Mouse (Mus musculus) layer of hippocampus, adult 2 months (tissue): ENCODE measurements around the gene Poc1b. TPM values are rescaled to one million over a fixed set of nuclear protein-coding genes. Genes with fewer than 3 reads are reported as not detected.

ENCODE experiments used
- DNase-seq, 2 experiments: peaks; one replicate each; pipeline ENCODE4 v3.0.0; 2022; ENCODE audit warnings: low spot score in 2 of 2
- H3K27ac ChIP-seq: fragments of 200-600 bp; 2 replicates; pipeline ENCODE4 v1.8.1; 2022
- H3K4me3 ChIP-seq: fragments of 200-600 bp; 2 replicates; pipeline ENCODE4 v1.8.1; 2022; ENCODE audit warnings: mild to moderate bottlenecking
- CTCF ChIP-seq: fragments of 200-600 bp; conservative IDR thresholded peaks from 2 replicates; pipeline ENCODE4 v1.8.1; 2022; ENCODE audit warnings: antibody characterized with exemption, mild to moderate bottlenecking, moderate library complexity
- total RNA-seq, 2 experiments: library from RNA; stranded (reverse); gene quantifications; 2 replicates each; pipeline ENCODE4 v1.2.3; 2021

Poc1b gene
- total RNA-seq, 2 experiments from 2014 or later, result 6.0 to 6.1 TPM

DNA sequence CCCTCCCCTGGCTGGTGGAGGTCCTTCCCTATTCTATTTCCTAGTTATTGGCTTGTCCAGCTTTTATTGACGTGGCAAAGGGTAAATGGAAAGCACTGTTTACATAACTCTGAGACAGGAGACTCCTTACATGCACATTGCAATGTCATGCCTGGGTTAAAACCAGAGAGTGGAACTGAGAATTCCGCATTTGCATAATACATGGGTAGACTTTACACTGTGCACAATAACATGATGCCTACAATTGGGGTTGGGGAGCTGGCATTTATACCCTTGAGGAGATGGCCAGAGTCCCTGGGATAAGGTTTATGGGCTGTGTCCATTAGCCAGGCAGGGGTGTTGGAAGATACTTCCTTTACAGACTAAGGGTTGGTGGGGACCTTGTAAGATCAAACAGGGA lies 13.5 kb upstream of the Poc1b start:
- DNase-seq, result no peak
- Histone ChIP-seq H3K4me3 (no peak overlapping the region), H3K27ac (no peak overlapping the region)
- TF ChIP-seq CTCF, result no peak

DNA sequence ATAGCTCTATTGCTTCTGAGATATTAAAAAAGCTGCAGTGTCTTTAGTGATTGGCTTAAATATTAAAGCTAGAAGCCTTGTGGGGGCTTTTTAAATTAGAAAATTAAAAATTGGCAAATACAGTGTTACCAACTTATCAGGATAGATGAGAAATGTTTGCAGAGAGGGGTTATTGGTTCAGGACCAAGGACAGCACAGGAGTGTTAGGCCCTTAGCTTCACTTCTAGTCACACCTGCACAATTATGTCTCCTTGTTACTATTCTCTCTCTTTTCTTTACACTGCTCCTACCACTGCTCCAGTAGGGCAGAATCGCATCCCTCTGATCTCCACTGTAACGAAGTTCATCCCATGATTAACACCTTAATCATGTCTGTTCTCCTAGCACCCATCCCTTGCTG lies 11.7 kb upstream of the Poc1b start:
- no peak overlapping the region for H3K4me3 ChIP-seq
- TF ChIP-seq CTCF, result no peak
- DNase-seq, result no peak
- no peak overlapping the region for H3K27ac ChIP-seq

DNA sequence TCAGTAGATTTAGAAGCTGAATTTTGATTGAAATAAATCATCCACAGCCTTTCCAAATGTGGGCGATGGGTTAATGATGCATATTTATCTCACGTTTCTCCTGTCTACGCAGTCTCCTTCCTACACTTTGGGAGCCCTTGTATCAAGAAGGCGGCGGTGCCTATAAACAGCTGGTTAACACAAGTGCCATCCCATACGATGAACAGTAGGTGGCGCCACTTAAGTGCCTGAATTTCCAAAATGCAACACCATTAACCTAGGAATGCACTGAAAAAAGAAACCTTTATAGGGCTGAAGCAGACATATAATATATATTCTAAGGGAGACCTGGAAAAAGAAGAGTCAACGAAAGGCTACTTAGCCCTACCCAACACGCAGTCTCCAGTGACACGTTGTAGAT lies 9.5 kb upstream of the Poc1b start:
- Histone ChIP-seq H3K27ac (no peak overlapping the region), H3K4me3 (no peak overlapping the region)
- peak; percentile 95 for TF ChIP-seq CTCF
- peak; percentile 45 to 64 for DNase-seq

DNA sequence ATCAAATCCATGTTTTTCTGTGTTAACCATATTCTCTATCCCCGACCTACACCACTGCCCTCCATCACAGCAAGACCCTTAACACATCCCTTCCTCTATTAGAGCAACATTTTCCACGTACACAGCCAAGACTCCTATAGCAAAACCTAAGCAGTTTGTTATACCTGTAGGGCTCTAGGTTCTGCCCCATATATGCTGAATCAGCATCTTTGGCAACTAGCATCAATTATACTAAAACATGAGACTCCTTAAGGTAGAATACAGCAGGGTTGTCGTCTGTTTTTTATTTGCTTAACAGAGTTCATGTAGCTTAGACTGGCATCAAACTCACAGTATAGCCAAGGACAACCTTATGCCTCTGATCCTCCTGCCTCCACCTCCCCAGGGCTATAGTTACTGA lies 1.3 kb upstream of the Poc1b start:
- no peak overlapping the region for H3K27ac ChIP-seq
- H3K4me3 ChIP-seq, result no peak overlapping the region
- DNase-seq, result no peak
- no peak for TF ChIP-seq CTCF

DNA sequence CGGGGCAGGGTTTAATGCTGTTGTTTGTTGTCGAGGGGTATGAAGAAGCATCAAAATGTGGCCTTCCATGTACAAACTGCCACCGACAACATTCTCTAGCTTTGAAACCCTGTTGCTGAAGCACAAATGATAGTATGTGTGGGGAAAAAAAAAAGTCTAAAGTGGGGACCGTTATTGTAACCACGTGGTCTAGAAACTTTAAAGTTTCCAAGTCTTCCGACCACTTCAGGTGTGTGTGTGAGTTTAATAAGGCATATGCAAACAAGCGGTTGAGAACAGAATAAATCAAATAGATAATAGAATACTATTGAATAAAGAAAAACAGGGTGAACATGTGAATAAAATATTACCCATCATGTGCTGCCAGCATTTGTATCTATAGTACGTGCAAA lies 529 bp upstream of the Poc1b start:
- Histone ChIP-seq H3K4me3 (peak overlapping the region; percentile 95), H3K27ac (peak overlapping the region; percentile 97)
- no peak for DNase-seq
- no peak for TF ChIP-seq CTCF

DNA sequence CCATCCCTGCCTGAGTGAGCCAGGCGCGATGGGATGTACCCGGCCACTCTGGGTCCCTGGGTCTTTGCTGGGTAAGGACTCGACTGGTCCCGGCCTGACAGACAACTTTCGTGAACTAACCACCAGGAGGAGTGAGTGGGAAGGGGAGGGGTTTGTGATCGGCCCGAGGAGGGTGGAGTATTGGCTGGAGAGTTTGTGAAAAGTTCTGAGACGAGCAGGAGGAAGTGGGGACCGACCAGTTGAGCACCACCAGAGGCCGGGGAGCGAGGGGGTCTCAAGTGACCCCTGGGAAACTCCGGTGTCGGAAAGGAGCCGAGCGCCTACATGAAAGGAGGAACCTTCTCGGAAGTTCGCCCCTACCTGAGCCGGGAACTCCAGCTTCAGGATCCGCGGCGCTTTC lies 1.1 kb downstream of the Poc1b start, which contains the start of gene Galnt4:
Galnt4 (plus strand) TSS at position 196 of the 400 bp plus-strand sequence.
- H3K4me3 ChIP-seq, result peak within 1 kb of the TSS; percentile 95
- peak; percentile 56 to 72 for DNase-seq
- H3K27ac ChIP-seq, result peak within 1 kb of the TSS; percentile 97
- peak; percentile 81 for TF ChIP-seq CTCF

DNA sequence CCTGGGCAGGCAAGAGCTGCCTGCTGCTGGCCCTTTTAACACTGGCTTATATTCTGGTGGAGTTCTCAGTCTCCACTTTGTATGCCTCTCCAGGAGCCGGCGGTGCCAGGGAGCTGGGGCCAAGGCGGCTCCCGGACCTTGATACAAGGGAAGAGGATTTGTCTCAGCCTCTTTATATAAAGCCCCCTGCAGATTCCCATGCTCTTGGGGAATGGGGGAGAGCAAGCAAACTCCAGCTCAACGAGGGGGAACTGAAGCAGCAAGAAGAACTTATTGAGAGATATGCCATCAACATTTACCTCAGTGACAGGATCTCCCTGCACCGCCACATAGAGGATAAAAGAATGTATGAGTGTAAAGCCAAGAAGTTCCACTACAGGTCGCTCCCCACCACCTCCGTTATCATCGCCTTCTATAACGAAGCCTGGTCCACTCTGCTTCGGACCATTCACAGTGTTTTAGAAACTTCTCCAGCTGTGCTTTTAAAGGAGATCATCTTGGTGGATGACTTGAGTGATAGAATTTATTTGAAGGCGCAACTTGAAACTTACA lies 1.7 kb downstream of the Poc1b start:
- Histone ChIP-seq H3K4me3 (peak overlapping the region; percentile 95), H3K27ac (peak overlapping the region; percentile 97)
- TF ChIP-seq CTCF, result no peak
- no peak for DNase-seq

DNA sequence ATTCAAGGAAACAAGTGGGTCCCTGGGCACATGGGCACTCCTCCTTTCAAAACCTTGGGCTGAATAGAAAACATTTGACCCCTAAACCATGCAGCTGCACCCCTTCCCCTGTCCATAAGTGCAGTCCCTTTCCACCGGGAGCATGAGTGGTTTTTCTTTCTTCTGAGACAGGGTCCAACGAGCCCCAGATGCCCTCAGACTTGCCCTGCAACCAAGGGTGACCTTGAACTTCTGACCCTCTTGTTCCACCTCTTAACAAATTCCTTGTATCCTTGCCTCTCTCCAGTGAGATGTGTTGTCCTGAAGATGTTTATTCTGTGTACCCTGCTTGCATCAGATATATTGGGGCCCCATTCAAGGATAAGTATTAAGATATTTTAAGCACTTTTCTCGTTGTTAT lies 6.7 kb downstream of the Poc1b start:
- TF ChIP-seq CTCF, result no peak
- Histone ChIP-seq H3K27ac (no peak overlapping the region), H3K4me3 (no peak overlapping the region)
- DNase-seq, result no peak

DNA sequence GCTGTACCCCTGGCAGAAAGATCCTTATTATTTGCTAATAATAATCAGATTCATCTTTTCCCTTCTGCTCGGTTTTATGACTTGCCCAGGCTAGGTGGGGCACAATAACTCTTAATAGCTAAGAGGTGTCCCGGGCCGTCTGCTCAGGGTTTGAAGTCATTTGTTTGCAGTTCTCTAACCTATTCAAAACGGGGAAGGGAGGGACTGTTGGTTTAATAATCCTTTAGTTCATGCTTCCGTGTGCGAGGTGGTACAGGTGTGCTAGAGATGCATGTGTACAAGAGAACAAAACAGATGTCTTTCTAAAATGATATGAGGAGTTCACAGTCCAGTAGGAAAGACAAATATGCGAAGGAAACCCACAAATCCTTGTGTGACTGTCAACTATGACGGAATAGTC lies 7.5 kb downstream of the Poc1b start:
- H3K4me3 ChIP-seq, result no peak overlapping the region
- DNase-seq, result no peak
- TF ChIP-seq CTCF, result no peak
- no peak overlapping the region for H3K27ac ChIP-seq

DNA sequence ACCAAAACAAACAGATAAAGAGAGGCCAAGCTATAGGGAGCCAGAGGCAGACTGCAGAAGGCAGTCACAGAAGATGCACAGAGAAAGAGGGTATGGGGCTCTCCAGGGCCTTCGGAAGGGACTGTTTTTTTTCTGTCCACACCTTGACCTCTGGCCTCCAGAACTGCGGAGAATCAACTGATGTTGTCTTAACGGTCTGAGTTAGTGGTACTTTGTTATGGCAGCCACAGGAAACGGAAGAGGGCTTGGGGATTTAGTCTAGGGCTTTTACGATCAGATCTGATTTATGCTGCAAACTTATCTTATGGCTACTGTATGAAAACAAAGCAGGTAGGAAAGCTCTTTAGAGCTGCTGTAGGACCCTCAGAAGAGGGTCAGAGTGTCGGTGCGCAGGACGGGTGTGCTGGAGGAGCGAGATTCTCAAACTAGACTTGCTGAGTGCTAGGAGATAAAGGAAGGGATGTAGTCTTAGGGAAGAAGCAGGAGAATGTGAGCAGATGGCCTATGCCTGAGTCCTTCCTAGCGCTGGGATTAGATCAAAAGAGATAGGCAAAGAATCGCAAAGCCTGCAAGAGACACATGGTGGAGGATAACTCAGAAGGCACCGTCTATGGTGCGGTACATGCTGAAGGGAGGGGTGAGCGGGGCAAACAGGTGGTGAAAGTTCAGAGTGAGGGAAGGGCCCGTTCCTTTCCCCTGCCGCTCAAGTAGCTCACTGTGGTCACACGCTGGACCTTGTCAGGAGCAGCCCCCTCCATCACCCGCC lies 8.8 kb downstream of the Poc1b start:
- H3K27ac ChIP-seq, result peak overlapping the region; percentile 64; the same call in 1 of the 2 replicates
- TF ChIP-seq CTCF, result no peak
- no peak for DNase-seq
- no peak overlapping the region; the same call in 1 of the 2 replicates for H3K4me3 ChIP-seq

DNA sequence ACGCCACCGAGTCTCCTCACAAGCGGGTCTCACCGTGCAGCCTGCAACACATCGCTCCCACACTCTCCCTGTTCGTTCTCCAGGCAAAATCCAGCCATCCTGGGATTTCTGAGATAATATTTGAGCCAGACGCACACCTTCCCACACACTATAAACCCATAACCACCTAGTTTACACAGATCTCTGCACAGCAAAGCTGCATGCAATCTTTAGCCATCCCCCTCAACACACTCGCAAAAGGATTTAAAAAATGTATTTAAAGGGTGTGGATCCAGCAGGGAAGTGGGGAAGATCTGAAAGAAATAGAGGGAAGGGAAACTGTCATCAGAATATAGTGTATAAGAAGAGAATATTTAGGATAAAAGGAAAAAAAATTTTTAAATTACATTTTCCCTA lies 9.4 kb downstream of the Poc1b start:
- no peak for DNase-seq
- no peak overlapping the region; the same call in 1 of the 2 replicates for H3K4me3 ChIP-seq

DNA sequence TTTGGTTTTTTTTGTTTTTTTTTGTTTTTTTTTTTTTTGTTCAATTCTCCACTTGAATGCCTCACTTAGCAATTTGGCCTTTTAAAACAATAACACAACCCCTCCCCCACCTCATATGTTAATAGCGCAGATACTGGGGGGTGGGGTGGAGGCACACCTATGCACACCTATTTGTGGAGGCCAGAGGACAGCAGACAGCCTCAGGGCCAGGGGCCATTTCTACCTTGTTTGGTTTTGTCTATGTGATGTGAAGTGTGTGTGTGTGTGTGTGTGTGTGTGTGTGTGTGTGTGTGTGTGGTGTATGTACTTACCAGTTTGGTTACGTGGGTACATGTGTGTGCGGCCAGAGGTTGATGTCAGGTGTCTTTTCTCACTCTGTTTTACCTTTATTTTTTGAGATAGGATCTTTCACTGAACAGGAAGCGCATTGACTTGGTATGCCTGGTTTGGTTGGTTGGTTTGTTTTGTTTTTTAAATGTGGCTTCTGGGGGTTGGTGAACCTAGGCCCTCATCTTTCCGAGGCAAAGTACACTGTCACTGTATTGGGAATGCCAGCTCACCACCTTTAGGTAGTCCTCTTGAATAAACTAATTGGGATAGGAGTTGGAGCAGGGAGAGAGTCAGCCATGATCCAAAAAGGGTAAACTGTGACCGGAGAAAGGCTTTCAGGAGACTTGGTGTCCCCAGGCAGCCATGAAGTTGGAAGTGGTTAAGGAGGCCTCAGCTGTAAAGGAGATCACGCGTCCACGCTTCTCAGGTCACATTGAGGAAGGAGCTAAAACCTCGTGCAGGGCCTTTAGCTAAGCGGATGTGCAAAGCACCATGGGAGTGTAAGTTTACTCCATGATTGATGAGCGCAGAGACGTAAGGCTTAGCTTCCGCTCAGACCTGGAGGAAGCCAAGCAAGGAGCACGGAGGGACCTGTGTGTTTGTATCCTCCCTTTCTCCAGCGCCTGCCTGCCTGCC lies 10.1 kb downstream of the Poc1b start:
- Histone ChIP-seq H3K27ac (no peak overlapping the region; the same call in 1 of the 2 replicates), H3K4me3 (no peak overlapping the region)
- DNase-seq, result no peak
- no peak for TF ChIP-seq CTCF

More for the DNA sequence above, 9.4 kb downstream of the Poc1b start:
- peak overlapping the region; percentile 64; the same call in 1 of the 2 replicates for H3K27ac ChIP-seq
- TF ChIP-seq CTCF, result no peak

DNA sequence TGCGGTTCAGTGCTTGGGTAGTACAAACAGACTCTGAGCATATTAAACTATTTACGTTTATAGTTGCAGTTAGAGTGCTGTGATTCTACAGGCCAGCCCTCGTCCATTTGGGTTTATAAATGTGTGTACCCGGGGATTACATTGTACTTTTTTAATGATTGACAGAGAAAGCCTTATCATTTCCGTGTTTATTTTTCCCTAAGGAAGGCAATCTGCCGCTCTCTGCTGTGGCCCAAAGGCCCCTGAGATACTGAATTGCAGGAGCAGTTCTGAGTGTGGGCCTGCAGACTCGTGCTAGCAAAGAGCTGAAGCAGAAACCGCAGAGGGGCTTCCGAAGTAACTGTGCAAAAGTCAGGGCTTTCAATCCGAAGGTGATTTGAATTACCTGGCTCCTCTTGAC lies 11.0 kb downstream of the Poc1b start:
- no peak overlapping the region for H3K4me3 ChIP-seq
- DNase-seq, result no peak
- H3K27ac ChIP-seq, result no peak overlapping the region
- no peak for TF ChIP-seq CTCF
